Mouse (Mus musculus): ENCODE data around the gene 1810049J17Rik.
A peak's percentile ranks its signal among the peaks of the same experiment; 100 is the strongest.

1810049J17Rik gene

GRCm38 (mm10) chr15:12341401-12341758, 19.7 kb upstream of the 1810049J17Rik start:
- DNase-seq = peak; percentile 78

GRCm38 (mm10) chr15:12340536-12341400, 19.1 kb upstream of the 1810049J17Rik start:
- no peak for DNase-seq

GRCm38 (mm10) chr15:12337779-12338137, 16.1 kb upstream of the 1810049J17Rik start:
- no peak for DNase-seq

- no peak for DNase-seq
Observed at GRCm38 (mm10) chr15:12337030-12337778, 15.5 kb upstream of the 1810049J17Rik start.

- no peak for DNase-seq
Observed at GRCm38 (mm10) chr15:12334381-12334780, 12.7 kb upstream of the 1810049J17Rik start.

- no peak for DNase-seq
Observed at GRCm38 (mm10) chr15:12331300-12331699, 9.6 kb upstream of the 1810049J17Rik start.

GRCm38 (mm10) chr15:12330892-12331291, 9.2 kb upstream of the 1810049J17Rik start:
- DNase-seq = no peak

- no peak for DNase-seq
Observed at GRCm38 (mm10) chr15:12330389-12330788, 8.7 kb upstream of the 1810049J17Rik start.

GRCm38 (mm10) chr15:12324326-12324725, 2.6 kb upstream of the 1810049J17Rik start:
- no peak for DNase-seq

- no peak for DNase-seq
Observed at GRCm38 (mm10) chr15:12322676-12323402, 1.1 kb upstream of the 1810049J17Rik start.

- peak; percentile 96 for DNase-seq
Observed at GRCm38 (mm10) chr15:12321091-12321787, 460 bp downstream of the 1810049J17Rik start, which contains the start of gene Golph3. TSS of gene Golph3 (plus strand) at chr15:12321450.

GRCm38 (mm10) chr15:12320441-12321090, 1.1 kb downstream of the 1810049J17Rik start:
- DNase-seq = no peak

GRCm38 (mm10) chr15:12319889-12320288, 1.8 kb downstream of the 1810049J17Rik start:
- DNase-seq = no peak

- no peak for DNase-seq
Observed at GRCm38 (mm10) chr15:12318451-12318850, 3.2 kb downstream of the 1810049J17Rik start.

- no peak for DNase-seq
Observed at GRCm38 (mm10) chr15:12317290-12317689, 4.4 kb downstream of the 1810049J17Rik start.

- no peak for DNase-seq
Observed at GRCm38 (mm10) chr15:12315996-12316395, 5.7 kb downstream of the 1810049J17Rik start.

GRCm38 (mm10) chr15:12314584-12314983, 7.1 kb downstream of the 1810049J17Rik start:
- DNase-seq = no peak

GRCm38 (mm10) chr15:12313255-12313654, 8.4 kb downstream of the 1810049J17Rik start:
- peak; percentile 35 for DNase-seq

- no peak for DNase-seq
Observed at GRCm38 (mm10) chr15:12311465-12311864, 10.2 kb downstream of the 1810049J17Rik start.

- DNase-seq = no peak
Observed at GRCm38 (mm10) chr15:12310676-12311075, 11.0 kb downstream of the 1810049J17Rik start.

GRCm38 (mm10) chr15:12308539-12308938, 13.2 kb downstream of the 1810049J17Rik start:
- DNase-seq = no peak

GRCm38 (mm10) chr15:12307114-12307513, 14.6 kb downstream of the 1810049J17Rik start:
- DNase-seq = no peak

Data from retina, postnatal 1 day (tissue).